Mouse (Mus musculus): ENCODE measurements around the gene Phospho1. TPM values are rescaled to one million over a fixed set of nuclear protein-coding genes. Genes with fewer than 3 reads are reported as not detected.

The Phospho1 gene
- total and polyA plus RNA-seq, 2 experiments from 2014 or later, result 2.1 TPM; not detected in 1

DNA sequence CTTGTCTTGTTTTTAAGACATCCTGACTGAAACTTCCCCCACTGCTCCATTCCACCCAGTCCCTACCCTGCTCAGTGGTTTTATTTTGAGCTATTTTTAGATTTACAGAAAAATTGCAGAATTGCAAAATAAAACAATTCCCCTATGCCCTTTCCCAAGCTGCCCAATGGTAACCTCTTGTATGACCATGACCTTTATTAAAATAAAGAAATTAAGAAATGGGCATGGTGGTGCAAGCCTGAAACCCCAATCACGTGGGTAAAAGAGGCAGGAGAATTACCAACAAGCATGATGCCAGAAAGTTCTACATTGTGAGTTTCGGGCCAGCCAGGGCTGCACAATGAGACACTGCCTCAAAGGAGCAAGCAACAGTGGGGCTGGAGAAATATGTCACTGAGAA is 26.6 kb downstream of the Phospho1 start:
- no peak for TF ChIP-seq CTCF (IDR thresholded peaks at IDR 0.05)
- Histone ChIP-seq H3K27me3 (ENCODE audit: insufficient read depth, low read length) (no peaks in the 10 kb centered on the region; the same call in none of the 2 replicates), H3K36me3 (ENCODE audit: insufficient read depth, low read length) (no peaks in the 10 kb centered on the region), H3K4me3 (ENCODE audit: low read depth, low read length) (no peak overlapping the region), H3K27ac (ENCODE audit: low read depth, low read length) (no peak overlapping the region), H3K4me2 (ENCODE audit: low read depth, low read length, poor library complexity, severe bottlenecking) (no peak overlapping the region), H3K9ac (replicated peaks; ENCODE audit: low read length, poor library complexity, severe bottlenecking) (no peak overlapping the region), H3K4me1 (ENCODE audit: insufficient read depth, low read length) (no peaks in the 10 kb centered on the region), H3K9me3 (ENCODE audit: low read length) (no peaks in the 10 kb centered on the region)
- DNase-seq (ENCODE audit: low spot score), result no peak
- ATAC-seq (ENCODE audit: low FRiP score), result no peak
- WGBS, result 73% methylated on average over 2 of the region's 2 CpGs

GRCm38 (mm10) chr11:95853684-95854083 is 29.4 kb downstream of the Phospho1 start:
- WGBS, result 60% methylated on average over 5 of the region's 5 CpGs
- ATAC-seq (ENCODE audit: low FRiP score) (no peak), DNase-seq (ENCODE audit: low spot score) (no peak)
- no peak overlapping the region for H3K9ac ChIP-seq (replicated peaks; ENCODE audit: low read length, poor library complexity, severe bottlenecking)
- peak; percentile 68 for TF ChIP-seq CTCF (IDR thresholded peaks at IDR 0.05)
- H3K36me3 ChIP-seq (ENCODE audit: insufficient read depth, low read length), result no peaks in the 10 kb centered on the region
- H3K4me3 ChIP-seq (ENCODE audit: low read depth, low read length), result no peak overlapping the region
- no peak overlapping the region for H3K27ac ChIP-seq (ENCODE audit: low read depth, low read length)
- no peak overlapping the region for H3K4me2 ChIP-seq (ENCODE audit: low read depth, low read length, poor library complexity, severe bottlenecking)
- H3K9me3 ChIP-seq (ENCODE audit: low read length), result no peaks in the 10 kb centered on the region
- H3K27me3 ChIP-seq (ENCODE audit: insufficient read depth, low read length), result no peaks in the 10 kb centered on the region; the same call in none of the 2 replicates
- no peaks in the 10 kb centered on the region for H3K4me1 ChIP-seq (ENCODE audit: insufficient read depth, low read length)

GRCm38 (mm10) chr11:95857306-95857705 is 33.0 kb downstream of the Phospho1 start:
- no peak overlapping the region for H3K9ac ChIP-seq (replicated peaks; ENCODE audit: low read length, poor library complexity, severe bottlenecking)
- H3K4me3 ChIP-seq (ENCODE audit: low read depth, low read length), result no peak overlapping the region
- no peak for TF ChIP-seq CTCF (IDR thresholded peaks at IDR 0.05)
- ATAC-seq (ENCODE audit: low FRiP score), result no peak
- peak; percentile 52 for DNase-seq (ENCODE audit: low spot score)
- H3K4me1 ChIP-seq (ENCODE audit: insufficient read depth, low read length), result no peaks in the 10 kb centered on the region
- no peaks in the 10 kb centered on the region for H3K36me3 ChIP-seq (ENCODE audit: insufficient read depth, low read length)
- peak overlapping the region; percentile 65; the same call in 1 of the 2 replicates for H3K4me2 ChIP-seq (ENCODE audit: low read depth, low read length, poor library complexity, severe bottlenecking)
- no peaks in the 10 kb centered on the region; the same call in 1 of the 2 replicates for H3K27me3 ChIP-seq (ENCODE audit: insufficient read depth, low read length)
- WGBS, result 74% methylated on average over 4 of the region's 4 CpGs
- H3K9me3 ChIP-seq (ENCODE audit: low read length), result no peaks in the 10 kb centered on the region
- H3K27ac ChIP-seq (ENCODE audit: low read depth, low read length), result no peak overlapping the region

GRCm38 (mm10) chr11:95857716-95858527 is 33.6 kb downstream of the Phospho1 start:
- peak overlapping the region; percentile 54 for H3K9ac ChIP-seq (replicated peaks; ENCODE audit: low read length, poor library complexity, severe bottlenecking)
- no peak for TF ChIP-seq CTCF (IDR thresholded peaks at IDR 0.05)
- H3K27ac ChIP-seq (ENCODE audit: low read depth, low read length), result peak overlapping the region; percentile 77
- no peaks in the 10 kb centered on the region for H3K36me3 ChIP-seq (ENCODE audit: insufficient read depth, low read length)
- no peaks in the 10 kb centered on the region for H3K4me1 ChIP-seq (ENCODE audit: insufficient read depth, low read length)
- peak overlapping the region; percentile 57 for H3K4me3 ChIP-seq (ENCODE audit: low read depth, low read length)
- 12% methylated on average over 21 of the region's 21 CpGs for WGBS
- H3K27me3 ChIP-seq (ENCODE audit: insufficient read depth, low read length), result no peaks in the 10 kb centered on the region
- peak; percentile 71 for DNase-seq (ENCODE audit: low spot score)
- H3K4me2 ChIP-seq (ENCODE audit: low read depth, low read length, poor library complexity, severe bottlenecking), result peak overlapping the region; percentile 65
- no peak for ATAC-seq (ENCODE audit: low FRiP score)
- H3K9me3 ChIP-seq (ENCODE audit: low read length), result no peaks in the 10 kb centered on the region

DNA sequence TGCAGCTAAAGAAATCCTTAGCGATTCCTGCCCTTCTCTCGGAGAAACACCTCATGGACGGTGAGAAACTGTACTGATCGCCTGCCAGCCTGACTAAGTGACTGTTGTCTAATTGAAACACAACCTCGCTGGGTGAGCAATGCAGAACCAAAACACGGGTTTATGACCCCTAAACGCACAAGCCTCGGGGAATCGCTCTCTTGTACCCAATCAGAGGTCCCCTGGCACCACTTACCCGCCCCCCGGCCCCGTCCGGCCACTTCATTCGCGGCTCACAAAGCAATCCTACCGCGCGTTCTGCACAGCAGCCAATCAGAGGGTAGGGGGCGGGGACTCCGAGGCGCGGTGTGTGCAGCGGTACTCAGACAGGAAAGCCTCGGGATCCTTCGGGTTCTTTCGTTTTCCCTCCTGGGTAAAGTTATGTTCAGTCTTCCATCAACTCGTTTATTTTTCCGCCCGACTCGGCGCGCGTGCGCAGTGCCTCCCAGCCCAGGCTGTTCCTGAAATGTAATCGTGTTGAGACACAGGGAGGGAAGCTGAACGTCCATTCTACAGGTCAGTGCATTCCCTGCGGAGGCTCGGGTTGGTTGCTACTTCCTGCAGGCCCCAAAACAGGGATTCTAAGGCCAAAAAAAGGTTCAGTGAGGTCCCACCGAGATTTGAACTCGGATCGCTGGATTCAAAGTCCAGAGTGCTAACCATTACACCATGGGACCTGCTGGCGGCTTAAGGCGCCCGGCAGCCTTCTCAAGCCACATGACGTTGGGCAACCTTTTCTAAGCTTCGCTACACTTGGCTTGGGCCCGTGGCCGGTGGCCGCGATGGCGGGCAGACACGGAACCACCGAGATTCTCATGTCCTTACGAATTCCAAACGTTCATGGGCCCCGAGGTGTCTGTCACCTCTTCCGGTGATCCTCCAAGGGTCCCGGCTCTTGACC is 34.5 kb downstream of the Phospho1 start:
- H3K9ac ChIP-seq (replicated peaks; ENCODE audit: low read length, poor library complexity, severe bottlenecking), result peak overlapping the region; percentile 54

More for the DNA sequence above, 34.5 kb downstream of the Phospho1 start:
- no peaks in the 10 kb centered on the region for H3K27me3 ChIP-seq (ENCODE audit: insufficient read depth, low read length)
- H3K36me3 ChIP-seq (ENCODE audit: insufficient read depth, low read length), result no peaks in the 10 kb centered on the region
- peak overlapping the region; percentile 57 for H3K4me3 ChIP-seq (ENCODE audit: low read depth, low read length)
- TF ChIP-seq CTCF (IDR thresholded peaks at IDR 0.05), result no peak
- no peaks in the 10 kb centered on the region for H3K4me1 ChIP-seq (ENCODE audit: insufficient read depth, low read length)
- under 1% methylated on average over 58 of the region's 58 CpGs for WGBS
- peak overlapping the region; percentile 65 for H3K4me2 ChIP-seq (ENCODE audit: low read depth, low read length, poor library complexity, severe bottlenecking)
- H3K27ac ChIP-seq (ENCODE audit: low read depth, low read length), result peak overlapping the region; percentile 77
- H3K9me3 ChIP-seq (ENCODE audit: low read length), result no peaks in the 10 kb centered on the region
- peak; percentile 99 for DNase-seq (ENCODE audit: low spot score)
- ATAC-seq (ENCODE audit: low FRiP score), result peak; percentile 99

Measured in midbrain, postnatal 0 days (tissue).